Mouse (Mus musculus): ENCODE measurements at regions not wholly inside any gene's neighbourhood (a gene's known extent, or its start where the extent isn't known, plus 50 kb on each side); places are given as distances from the start of the nearest gene placed in this dataset.
"Not testable (repeated sequence)": the region's sequence is repeated elsewhere in the genome, so short reads cannot be mapped to it uniquely, and the experiment has no call there.

- DNase-seq (ENCODE audit: low spot score in 2 of 2) = no peak
Observed at GRCm38 (mm10) chr5:101497698-101498048, 167.1 kb downstream of the Nkx6-1 start.

DNA sequence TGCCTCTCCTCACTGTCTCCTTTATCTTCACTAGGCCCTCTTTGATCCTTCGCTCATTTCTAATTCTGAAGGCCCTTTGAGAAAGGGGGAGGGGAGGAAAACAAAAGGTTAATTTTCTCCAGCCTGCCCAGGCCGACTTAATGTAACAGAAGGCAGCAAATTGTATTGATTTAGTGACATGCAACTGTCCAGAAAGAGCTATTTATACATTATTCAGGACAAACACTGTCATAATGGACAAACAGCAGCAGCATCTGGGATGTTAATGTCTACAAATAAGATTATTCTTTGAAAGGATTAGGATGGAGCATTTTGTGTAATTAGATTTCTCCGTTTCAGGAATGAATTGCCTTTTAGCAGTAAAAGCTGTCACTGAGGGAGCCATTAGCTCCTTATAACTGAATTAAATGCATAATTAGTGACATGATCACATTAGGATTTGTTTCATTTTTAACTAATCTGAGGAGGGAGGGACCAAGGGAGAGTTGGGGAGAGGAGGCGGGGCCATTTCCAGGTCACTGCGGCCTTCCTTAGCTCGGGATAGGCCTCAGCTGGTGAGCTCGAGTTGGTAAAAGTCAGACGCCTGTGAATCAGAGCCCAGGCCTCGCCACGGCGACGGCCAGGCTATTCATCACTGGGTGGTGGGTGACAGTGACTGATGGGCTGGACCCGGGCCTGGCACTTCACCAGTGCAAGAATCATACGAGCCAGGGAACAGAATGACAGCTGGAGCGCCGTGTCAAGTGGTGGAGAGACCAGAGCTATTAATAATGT is 167.7 kb downstream of the Nkx6-1 start:
- no peak for DNase-seq (ENCODE audit: low spot score in 2 of 2)

DNA sequence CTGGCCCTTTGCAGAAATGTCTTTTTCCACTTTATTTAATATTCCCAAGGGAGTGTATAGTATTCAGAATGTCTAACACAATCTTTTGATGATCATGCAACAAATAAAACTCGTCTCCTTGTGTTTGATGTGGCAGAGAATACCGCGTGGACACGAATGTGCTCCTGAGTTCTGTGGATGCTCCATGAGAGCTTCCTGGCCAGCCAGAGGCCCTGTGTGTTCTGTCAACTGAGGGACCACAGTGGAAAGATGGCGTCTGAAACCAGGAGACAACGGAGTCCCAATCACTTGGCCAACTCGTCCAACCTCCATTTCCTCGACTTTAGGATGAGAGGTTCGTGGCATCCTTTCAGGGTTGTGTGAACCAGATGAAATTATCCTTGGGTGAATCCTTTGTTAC is 168.6 kb downstream of the Nkx6-1 start:
- DNase-seq (ENCODE audit: low spot score in 2 of 2) = no peak

DNA sequence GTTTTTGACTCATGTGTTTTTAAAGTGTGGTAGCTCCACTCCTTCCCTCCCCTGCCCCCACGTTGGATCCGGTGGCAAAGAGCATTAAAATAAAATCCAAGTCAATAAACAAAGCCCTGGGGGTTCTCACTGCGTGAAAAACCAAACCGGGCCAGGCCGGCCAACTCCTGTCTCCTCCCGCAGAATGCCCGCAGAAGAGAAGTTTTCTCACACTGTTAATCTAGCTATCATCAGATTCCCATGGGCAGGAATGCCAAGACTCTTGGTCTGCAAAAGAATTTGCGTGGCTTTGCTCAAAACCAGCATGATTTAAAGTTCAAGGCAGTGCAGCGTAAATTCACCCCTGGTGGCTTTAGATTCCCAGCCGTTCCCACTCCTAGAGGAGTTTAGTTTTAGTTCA is 219.0 kb downstream of the Nkx6-1 start:
- DNase-seq (ENCODE audit: low spot score in 2 of 2) = no peak

GRCm38 (mm10) chr5:101441782-101442181 is 223.0 kb downstream of the Nkx6-1 start:
- DNase-seq (ENCODE audit: low spot score in 2 of 2) = no peak

DNA sequence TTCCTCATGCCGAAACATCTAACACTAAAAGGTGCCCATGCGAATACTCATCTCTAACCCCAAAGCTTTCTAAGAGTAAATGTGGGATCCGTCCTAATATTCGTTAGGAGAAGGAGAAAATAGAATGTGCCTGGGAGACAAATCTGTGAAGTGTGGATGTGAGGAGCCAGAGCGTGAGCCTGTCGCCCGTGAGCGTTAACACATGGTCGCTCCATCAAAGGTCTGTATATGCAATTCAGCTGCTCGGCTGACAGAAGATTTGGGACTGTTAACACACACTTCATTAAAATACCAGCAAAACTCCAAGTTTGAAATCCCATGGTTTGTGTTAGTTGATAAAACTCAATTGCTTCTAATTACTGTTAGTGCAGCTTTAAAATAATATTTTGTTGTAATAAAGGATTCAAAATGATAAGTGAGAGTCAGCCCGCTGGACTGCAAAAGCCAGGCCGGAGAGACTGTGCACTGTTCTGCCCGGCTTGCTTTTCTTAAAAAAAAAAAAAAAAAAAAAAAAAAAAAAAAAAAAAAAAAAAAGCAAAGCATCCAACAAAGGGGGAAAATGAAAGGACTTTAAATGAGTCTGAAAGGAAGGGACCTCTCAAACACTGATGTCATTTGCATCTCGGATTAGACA is 227.0 kb downstream of the Nkx6-1 start:
- no peak for DNase-seq (ENCODE audit: low spot score in 2 of 2)

DNA sequence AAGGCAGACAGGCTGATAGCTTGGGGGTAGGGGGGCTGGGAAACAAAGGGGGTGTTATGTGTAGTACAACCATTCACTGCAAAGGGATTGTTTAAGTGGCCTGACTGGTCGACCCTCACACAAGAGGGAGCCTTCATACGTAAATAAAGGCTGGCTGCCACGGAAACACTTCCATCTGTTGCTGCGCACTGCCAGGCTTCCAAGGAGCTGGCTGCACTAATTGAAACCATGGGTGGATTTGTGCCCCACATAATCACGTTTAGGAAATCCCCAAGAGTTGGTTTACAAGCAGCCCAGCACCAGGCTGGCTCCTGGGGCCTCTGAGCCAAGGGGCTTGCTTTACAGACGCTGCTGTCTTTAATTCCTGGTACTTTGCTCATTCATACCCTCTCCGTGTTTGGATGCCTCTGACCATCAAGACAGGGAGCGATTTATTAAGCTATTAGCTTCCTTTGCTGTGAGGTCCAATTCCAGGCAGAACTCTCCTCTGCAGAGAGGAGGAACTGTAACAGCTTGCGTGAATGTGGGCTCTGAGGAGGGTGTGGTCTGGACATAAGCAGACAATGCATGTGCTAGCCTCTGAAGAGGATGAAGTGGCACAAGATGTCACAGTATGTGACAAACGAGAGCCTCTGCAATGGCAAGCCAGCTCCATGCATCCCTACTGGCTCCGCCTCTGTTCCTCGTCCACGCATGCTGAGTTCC is 238.6 kb downstream of the Nkx6-1 start:
- DNase-seq (ENCODE audit: low spot score in 2 of 2) = no peak

- DNase-seq (ENCODE audit: low spot score in 2 of 2) = no peak
Observed at GRCm38 (mm10) chr5:101384316-101384715, 280.5 kb downstream of the Nkx6-1 start.

DNA sequence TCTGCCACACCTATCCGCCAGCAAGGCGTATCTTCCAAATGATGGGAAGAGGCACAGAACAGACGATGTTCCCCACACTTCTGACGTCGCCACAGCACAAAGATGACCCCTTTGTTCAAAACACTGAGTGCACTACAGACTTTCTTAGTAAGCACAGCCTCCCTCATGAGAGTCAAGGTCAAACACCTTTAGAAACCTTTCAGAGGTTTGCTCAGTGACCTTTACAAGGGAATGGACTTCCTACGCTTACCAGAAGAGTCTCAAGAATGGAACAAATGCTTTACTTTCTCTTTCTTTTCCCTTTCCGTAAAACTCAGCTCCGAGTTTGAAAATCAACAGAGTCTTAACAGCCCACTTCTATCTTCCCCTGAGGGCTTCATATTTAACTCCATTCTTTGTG is 283.4 kb downstream of the Nkx6-1 start:
- no peak for DNase-seq (ENCODE audit: low spot score in 2 of 2)

- no peak for DNase-seq (ENCODE audit: low spot score in 2 of 2)
Observed at GRCm38 (mm10) chr5:101376657-101377056, 288.1 kb downstream of the Nkx6-1 start.

DNA sequence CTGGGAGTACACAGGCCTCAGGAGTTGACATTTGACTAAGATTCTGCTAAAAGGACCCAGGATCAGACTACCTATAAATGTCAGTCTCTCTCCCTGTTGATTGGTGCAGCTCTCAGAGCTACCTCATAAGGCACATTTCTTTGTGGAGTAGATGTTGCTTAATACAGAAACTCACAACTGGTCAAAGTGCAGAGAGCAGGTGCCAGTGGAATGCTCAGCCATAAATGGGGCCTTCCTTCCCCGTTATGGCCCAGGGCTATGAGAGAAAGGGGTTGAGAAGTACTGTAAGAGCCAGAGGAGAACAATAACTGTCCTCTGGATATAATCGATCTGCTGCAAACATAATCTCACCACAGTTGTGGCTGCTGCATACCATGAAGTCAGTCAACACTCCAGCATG is 290.7 kb downstream of the Nkx6-1 start:
- no peak for DNase-seq (ENCODE audit: low spot score in 2 of 2)

GRCm38 (mm10) chr5:101372204-101372603 is 292.6 kb downstream of the Nkx6-1 start:
- DNase-seq (ENCODE audit: low spot score in 2 of 2) = no peak

GRCm38 (mm10) chr5:101365364-101365763 is 299.4 kb downstream of the Nkx6-1 start:
- peak in 1 of 2 experiments; percentile 12 for DNase-seq (ENCODE audit: low spot score in 2 of 2)

DNA sequence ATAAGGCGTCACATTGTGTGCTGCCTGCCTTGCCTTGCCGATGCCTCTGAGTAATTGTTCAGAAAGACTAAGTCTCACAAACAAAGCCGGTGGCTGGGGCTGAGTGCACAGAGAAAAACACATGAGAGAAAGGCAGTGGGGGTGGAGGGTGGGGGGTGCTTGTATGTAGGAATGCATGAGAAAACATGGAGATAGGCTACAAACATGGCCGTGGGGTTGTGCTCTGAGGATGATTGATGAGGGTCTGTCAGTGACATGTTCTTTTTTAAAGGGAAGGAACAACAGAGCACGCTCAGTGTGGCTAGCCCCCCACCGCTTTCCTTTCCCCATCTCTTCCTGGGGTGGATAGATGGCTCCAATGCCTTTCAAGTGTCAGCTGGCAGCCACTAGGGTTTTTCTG is 304.8 kb downstream of the Nkx6-1 start:
- DNase-seq (ENCODE audit: low spot score in 2 of 2) = no peak

DNA sequence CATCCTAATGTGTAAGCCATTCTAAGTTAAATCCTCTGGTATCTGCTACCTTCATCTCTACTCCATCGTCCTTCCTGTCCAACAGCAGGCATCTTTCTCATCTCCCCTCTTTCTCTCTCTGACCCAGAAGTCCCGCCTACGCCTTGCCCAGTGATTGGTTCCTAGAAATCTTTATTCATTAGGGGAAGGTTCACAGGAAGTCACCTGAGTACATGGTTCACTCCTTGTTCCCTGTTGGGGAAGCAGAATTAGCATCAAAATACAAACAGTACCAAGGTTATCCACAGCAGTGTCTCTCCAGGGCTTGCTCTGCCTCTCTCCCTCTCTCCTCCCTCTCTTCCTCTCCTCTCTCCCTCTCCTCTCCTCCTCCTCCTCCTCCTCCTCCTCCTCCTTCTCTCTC is 319.4 kb downstream of the Nkx6-1 start:
- DNase-seq (ENCODE audit: low spot score in 2 of 2) = no peak

- not testable (repeated sequence) for DNase-seq (ENCODE audit: low spot score in 2 of 2)
Observed at GRCm38 (mm10) chr5:101336361-101336760, 328.4 kb downstream of the Nkx6-1 start.

DNA sequence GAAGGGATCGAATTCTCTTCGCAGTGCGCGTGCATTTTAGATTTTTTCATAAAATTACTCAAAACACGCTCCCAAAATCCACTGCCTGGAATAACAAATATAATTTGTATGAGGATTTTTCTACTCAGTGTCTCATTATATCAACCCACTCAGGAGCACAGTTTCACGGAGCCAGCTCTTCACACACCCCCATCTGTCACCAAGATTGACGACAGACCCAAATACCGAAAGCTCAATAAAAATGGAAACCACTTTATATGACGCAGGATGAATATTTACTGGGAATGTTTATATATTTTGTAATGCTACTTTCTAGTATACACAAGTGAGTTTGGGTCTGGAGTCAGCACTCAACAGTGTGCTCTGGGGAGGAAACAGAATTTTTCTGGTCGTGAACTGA is 333.0 kb downstream of the Nkx6-1 start:
- DNase-seq (ENCODE audit: low spot score in 2 of 2) = no peak

GRCm38 (mm10) chr5:101326122-101326521 is 338.7 kb downstream of the Nkx6-1 start:
- no peak for DNase-seq (ENCODE audit: low spot score in 2 of 2)

- DNase-seq (ENCODE audit: low spot score in 2 of 2) = no peak
Observed at GRCm38 (mm10) chr5:101323041-101323950, 341.5 kb downstream of the Nkx6-1 start.

GRCm38 (mm10) chr5:101299986-101300385 is 364.8 kb downstream of the Nkx6-1 start:
- DNase-seq (ENCODE audit: low spot score in 2 of 2) = no peak

- no peak for DNase-seq (ENCODE audit: low spot score in 2 of 2)
Observed at GRCm38 (mm10) chr5:101298411-101298810, 366.4 kb downstream of the Nkx6-1 start.

Data from left cerebral cortex, adult 8-10 months (tissue).